Mouse (Mus musculus): ENCODE data around the gene Prdm5. TPM values are rescaled to one million over a fixed set of nuclear protein-coding genes. Genes with fewer than 3 reads are reported as not detected.

Gene Prdm5
- polyA plus RNA-seq, 1 experiment from 2014 or later, result 4.4 TPM

- Histone ChIP-seq H3K4me1 (ENCODE audit: control insufficient read depth, insufficient read depth, low read length) (no peaks in the 10 kb centered on the region), H3K27ac (ENCODE audit: low read depth, low read length) (no peak overlapping the region), H3K9me3 (ENCODE audit: control insufficient read depth, low read length) (no peaks in the 10 kb centered on the region), H3K4me2 (ENCODE audit: low read depth, low read length) (no peak overlapping the region), H3K36me3 (ENCODE audit: control insufficient read depth, insufficient read depth, low read length) (no peaks in the 10 kb centered on the region), H3K4me3 (ENCODE audit: low read depth, low read length) (no peak overlapping the region), H3K9ac (replicated peaks; ENCODE audit: low read depth, low read length) (no peak overlapping the region), H3K27me3 (ENCODE audit: control insufficient read depth, insufficient read depth, low read length) (no peaks in the 10 kb centered on the region)
- 73% methylated on average over 1 of the region's 1 CpGs for WGBS
- peak; percentile 51; the same call in 1 of the 2 replicates for ATAC-seq (ENCODE audit: low read depth)
Measured at GRCm38 (mm10) chr6:65888835-65889234, 110.0 kb downstream of the Prdm5 start.

GRCm38 (mm10) chr6:65892045-65892660, 113.4 kb downstream of the Prdm5 start:
- Histone ChIP-seq H3K4me2 (ENCODE audit: low read depth, low read length) (no peak overlapping the region), H3K36me3 (ENCODE audit: control insufficient read depth, insufficient read depth, low read length) (no peaks in the 10 kb centered on the region), H3K9me3 (ENCODE audit: control insufficient read depth, low read length) (no peaks in the 10 kb centered on the region), H3K9ac (replicated peaks; ENCODE audit: low read depth, low read length) (no peak overlapping the region), H3K4me3 (ENCODE audit: low read depth, low read length) (no peak overlapping the region), H3K4me1 (ENCODE audit: control insufficient read depth, insufficient read depth, low read length) (no peaks in the 10 kb centered on the region), H3K27ac (ENCODE audit: low read depth, low read length) (no peak overlapping the region), H3K27me3 (ENCODE audit: control insufficient read depth, insufficient read depth, low read length) (no peaks in the 10 kb centered on the region)
- ATAC-seq (ENCODE audit: low read depth), result no peak
- WGBS, result 63% methylated on average over 4 of the region's 4 CpGs

GRCm38 (mm10) chr6:65906657-65907182, 127.9 kb downstream of the Prdm5 start:
- Histone ChIP-seq H3K4me1 (ENCODE audit: control insufficient read depth, insufficient read depth, low read length) (no peaks in the 10 kb centered on the region), H3K4me2 (ENCODE audit: low read depth, low read length) (no peak overlapping the region), H3K36me3 (ENCODE audit: control insufficient read depth, insufficient read depth, low read length) (no peaks in the 10 kb centered on the region), H3K9ac (replicated peaks; ENCODE audit: low read depth, low read length) (no peak overlapping the region), H3K27ac (ENCODE audit: low read depth, low read length) (no peak overlapping the region), H3K9me3 (ENCODE audit: control insufficient read depth, low read length) (no peaks in the 10 kb centered on the region), H3K4me3 (ENCODE audit: low read depth, low read length) (no peak overlapping the region), H3K27me3 (ENCODE audit: control insufficient read depth, insufficient read depth, low read length) (no peaks in the 10 kb centered on the region)
- ATAC-seq (ENCODE audit: low read depth), result no peak
- 87% methylated on average over 2 of the region's 2 CpGs for WGBS

GRCm38 (mm10) chr6:65915421-65915820, 136.6 kb downstream of the Prdm5 start:
- H3K4me1 ChIP-seq (ENCODE audit: control insufficient read depth, insufficient read depth, low read length), result 0 out of 2 replicates have a peak, but pooled peaks cover 3% of the 10 kb centered on the region
- 51% methylated on average over 5 of the region's 5 CpGs for WGBS
- H3K9ac ChIP-seq (replicated peaks; ENCODE audit: low read depth, low read length), result no peak overlapping the region
- no peaks in the 10 kb centered on the region for H3K36me3 ChIP-seq (ENCODE audit: control insufficient read depth, insufficient read depth, low read length)
- no peaks in the 10 kb centered on the region for H3K27me3 ChIP-seq (ENCODE audit: control insufficient read depth, insufficient read depth, low read length)
- ATAC-seq (ENCODE audit: low read depth), result no peak
- H3K4me3 ChIP-seq (ENCODE audit: low read depth, low read length), result no peak overlapping the region
- no peaks in the 10 kb centered on the region for H3K9me3 ChIP-seq (ENCODE audit: control insufficient read depth, low read length)
- H3K27ac ChIP-seq (ENCODE audit: low read depth, low read length), result no peak overlapping the region
- no peak overlapping the region for H3K4me2 ChIP-seq (ENCODE audit: low read depth, low read length)

GRCm38 (mm10) chr6:65921703-65922102, 142.9 kb downstream of the Prdm5 start:
- 93% methylated on average over 3 of the region's 3 CpGs for WGBS
- Histone ChIP-seq H3K9me3 (ENCODE audit: control insufficient read depth, low read length) (no peaks in the 10 kb centered on the region), H3K4me2 (ENCODE audit: low read depth, low read length) (no peak overlapping the region), H3K27me3 (ENCODE audit: control insufficient read depth, insufficient read depth, low read length) (no peaks in the 10 kb centered on the region), H3K9ac (replicated peaks; ENCODE audit: low read depth, low read length) (no peak overlapping the region), H3K36me3 (ENCODE audit: control insufficient read depth, insufficient read depth, low read length) (no peaks in the 10 kb centered on the region), H3K4me1 (ENCODE audit: control insufficient read depth, insufficient read depth, low read length) (no peaks in the 10 kb centered on the region), H3K27ac (ENCODE audit: low read depth, low read length) (no peak overlapping the region), H3K4me3 (ENCODE audit: low read depth, low read length) (no peak overlapping the region)
- ATAC-seq (ENCODE audit: low read depth), result no peak

GRCm38 (mm10) chr6:65923501-65924084, 144.8 kb downstream of the Prdm5 start:
- Histone ChIP-seq H3K9me3 (ENCODE audit: control insufficient read depth, low read length) (no peaks in the 10 kb centered on the region), H3K9ac (replicated peaks; ENCODE audit: low read depth, low read length) (no peak overlapping the region), H3K4me3 (ENCODE audit: low read depth, low read length) (no peak overlapping the region), H3K27me3 (ENCODE audit: control insufficient read depth, insufficient read depth, low read length) (no peaks in the 10 kb centered on the region), H3K36me3 (ENCODE audit: control insufficient read depth, insufficient read depth, low read length) (no peaks in the 10 kb centered on the region), H3K27ac (ENCODE audit: low read depth, low read length) (no peak overlapping the region), H3K4me1 (ENCODE audit: control insufficient read depth, insufficient read depth, low read length) (no peaks in the 10 kb centered on the region), H3K4me2 (ENCODE audit: low read depth, low read length) (no peak overlapping the region)
- peak; percentile 83; the same call in 1 of the 2 replicates for ATAC-seq (ENCODE audit: low read depth)
- 6% methylated on average over 4 of the region's 4 CpGs for WGBS

- no peaks in the 10 kb centered on the region for H3K9me3 ChIP-seq (ENCODE audit: control insufficient read depth, low read length)
- H3K36me3 ChIP-seq (ENCODE audit: control insufficient read depth, insufficient read depth, low read length), result no peaks in the 10 kb centered on the region
- H3K4me1 ChIP-seq (ENCODE audit: control insufficient read depth, insufficient read depth, low read length), result no peaks in the 10 kb centered on the region
- no peak overlapping the region for H3K9ac ChIP-seq (replicated peaks; ENCODE audit: low read depth, low read length)
- H3K4me3 ChIP-seq (ENCODE audit: low read depth, low read length), result no peak overlapping the region
- ATAC-seq (ENCODE audit: low read depth), result peak; percentile 70
- H3K27me3 ChIP-seq (ENCODE audit: control insufficient read depth, insufficient read depth, low read length), result no peaks in the 10 kb centered on the region
- H3K27ac ChIP-seq (ENCODE audit: low read depth, low read length), result no peak overlapping the region
- H3K4me2 ChIP-seq (ENCODE audit: low read depth, low read length), result no peak overlapping the region
- WGBS, result 44% methylated on average over 3 of the region's 3 CpGs
Measured at GRCm38 (mm10) chr6:65925737-65926333, 147.0 kb downstream of the Prdm5 start.

- H3K4me2 ChIP-seq (ENCODE audit: low read depth, low read length), result no peak overlapping the region
- no peak overlapping the region for H3K4me3 ChIP-seq (ENCODE audit: low read depth, low read length)
- no peaks in the 10 kb centered on the region for H3K9me3 ChIP-seq (ENCODE audit: control insufficient read depth, low read length)
- peaks cover 5% of the 10 kb centered on the region; the same call in 1 of the 2 replicates for H3K4me1 ChIP-seq (ENCODE audit: control insufficient read depth, insufficient read depth, low read length)
- WGBS, result 89% methylated on average over 1 of the region's 1 CpGs
- no peak overlapping the region for H3K9ac ChIP-seq (replicated peaks; ENCODE audit: low read depth, low read length)
- H3K27me3 ChIP-seq (ENCODE audit: control insufficient read depth, insufficient read depth, low read length), result no peaks in the 10 kb centered on the region
- ATAC-seq (ENCODE audit: low read depth), result no peak
- no peak overlapping the region for H3K27ac ChIP-seq (ENCODE audit: low read depth, low read length)
- no peaks in the 10 kb centered on the region for H3K36me3 ChIP-seq (ENCODE audit: control insufficient read depth, insufficient read depth, low read length)
Measured at GRCm38 (mm10) chr6:65930523-65930922, 151.7 kb downstream of the Prdm5 start.

GRCm38 (mm10) chr6:65932776-65933175, 154.0 kb downstream of the Prdm5 start:
- WGBS, result 24% methylated on average over 1 of the region's 1 CpGs
- H3K36me3 ChIP-seq (ENCODE audit: control insufficient read depth, insufficient read depth, low read length), result no peaks in the 10 kb centered on the region
- no peak overlapping the region for H3K27ac ChIP-seq (ENCODE audit: low read depth, low read length)
- no peak overlapping the region for H3K4me3 ChIP-seq (ENCODE audit: low read depth, low read length)
- no peaks in the 10 kb centered on the region for H3K27me3 ChIP-seq (ENCODE audit: control insufficient read depth, insufficient read depth, low read length)
- ATAC-seq (ENCODE audit: low read depth), result no peak
- H3K4me2 ChIP-seq (ENCODE audit: low read depth, low read length), result no peak overlapping the region
- H3K4me1 ChIP-seq (ENCODE audit: control insufficient read depth, insufficient read depth, low read length), result peaks cover 5% of the 10 kb centered on the region; the same call in 1 of the 2 replicates
- no peak overlapping the region for H3K9ac ChIP-seq (replicated peaks; ENCODE audit: low read depth, low read length)
- H3K9me3 ChIP-seq (ENCODE audit: control insufficient read depth, low read length), result no peaks in the 10 kb centered on the region

Data from neural tube, embryonic 14.5 days (tissue).